Mouse (Mus musculus) CH12.LX (cell line): ENCODE data around the gene Olfr1291-ps1. TPM values are rescaled to one million over a fixed set of nuclear protein-coding genes. Genes with fewer than 3 reads are reported as not detected.

Experiments
- DNase-seq: peaks from one replicate; pipeline ENCODE4 v3.0.0-alpha.2; 2013; ENCODE audit errors: extremely low read depth
- H3K27ac ChIP-seq: 2 replicates; pipeline ENCODE4 v1.5.1; 2012; ENCODE audit warnings: low read depth, mild to moderate bottlenecking, control low read depth, moderate library complexity; ENCODE audit not compliant: insufficient read depth
- H3K27me3 ChIP-seq: replicated peaks from 2 replicates; pipeline ENCODE3; 2012; ENCODE audit warnings: inconsistent platforms
- H3K36me3 ChIP-seq, 2 experiments: replicated peaks in 1 of 2; 2 replicates each; pipeline versions ENCODE3 to v1.6.1; 2012; ENCODE audit warnings: inconsistent platforms in 1 of 2, low read length in 1 of 2, mild to moderate bottlenecking in 1 of 2, mixed read lengths in 1 of 2, moderate library complexity in 1 of 2; ENCODE audit not compliant: control insufficient read depth in 1 of 2, insufficient read depth in 1 of 2
- H3K4me1 ChIP-seq, 2 experiments: 2 replicates each; pipeline ENCODE4 v1.6.1; 2012; ENCODE audit warnings: inconsistent platforms in 1 of 2, moderate library complexity in 1 of 2; ENCODE audit not compliant: insufficient read depth in 2 of 2, control insufficient read depth in 1 of 2
- H3K4me2 ChIP-seq: 2 replicates; pipeline ENCODE4 v1.6.1; 2012; ENCODE audit warnings: low read depth, mild to moderate bottlenecking, control low read depth; ENCODE audit not compliant: poor library complexity, insufficient read depth, severe bottlenecking
- H3K4me3 ChIP-seq, 3 experiments: fragments of 150-350 bp in 1 of 3; sonication (generic) in 1 of 3; replicated peaks in 1 of 3; 2 replicates each; pipeline versions ENCODE3 to v1.5.1; 2011 to 2012; ENCODE audit warnings: low read depth in 2 of 3, low read length in 2 of 3, mild to moderate bottlenecking in 2 of 3, moderate library complexity in 2 of 3, control low read depth in 1 of 3, improper control_type of control experiment in 1 of 3, inconsistent platforms in 1 of 3, mixed read lengths in 1 of 3; ENCODE audit not compliant: poor library complexity in 1 of 3
- H3K79me2 ChIP-seq: replicated peaks from 2 replicates; pipeline ENCODE4 v1.6.1; 2012; ENCODE audit warnings: mild to moderate bottlenecking, moderate library complexity; ENCODE audit not compliant: control insufficient read depth, poor library complexity, insufficient read depth, severe bottlenecking; ENCODE audit errors: extremely low read depth
- H3K9ac ChIP-seq: 2 replicates; pipeline ENCODE4 v1.6.1; 2012; ENCODE audit warnings: low read depth, mild to moderate bottlenecking, control low read depth, moderate library complexity; ENCODE audit not compliant: insufficient read depth
- H3K9me3 ChIP-seq: replicated peaks from 2 replicates; pipeline ENCODE3; 2012; ENCODE audit warnings: low read length, inconsistent platforms, mixed read lengths
- BHLHE40 ChIP-seq: IDR thresholded peaks from 2 replicates; pipeline ENCODE4 v1.6.1; 2011; ENCODE audit warnings: mild to moderate bottlenecking, low read depth, low read length, improper control_type of control experiment
- CHD2 ChIP-seq: IDR thresholded peaks from 2 replicates; pipeline ENCODE4 v1.6.1; 2011; ENCODE audit warnings: low read length, improper control_type of control experiment
- CTCF ChIP-seq, 2 experiments: IDR thresholded peaks in 1 of 2; conservative IDR thresholded peaks in 1 of 2; 2 replicates each; pipeline ENCODE4 v1.5.1; 2011 to 2012; ENCODE audit warnings: low read depth in 2 of 2, low read length in 2 of 2, improper control_type of control experiment in 1 of 2, inconsistent platforms in 1 of 2, mild to moderate bottlenecking in 1 of 2, moderate library complexity in 1 of 2
- E2F4 ChIP-seq: IDR thresholded peaks from 2 replicates; pipeline ENCODE4 v1.6.1; 2011; ENCODE audit warnings: low read depth, low read length, improper control_type of control experiment; ENCODE audit not compliant: insufficient replicate concordance
- ETS1 ChIP-seq: conservative IDR thresholded peaks from 2 replicates; pipeline ENCODE4 v1.6.1; 2012; ENCODE audit warnings: low read depth, mild to moderate bottlenecking, inconsistent platforms, low read length, improper control_type of control experiment, moderate library complexity
- GABPA ChIP-seq: IDR thresholded peaks from 2 replicates; pipeline ENCODE4 v1.6.1; 2012; ENCODE audit warnings: low read depth, low read length, improper control_type of control experiment, inconsistent platforms; ENCODE audit not compliant: insufficient replicate concordance
- HCFC1 ChIP-seq: IDR thresholded peaks from 2 replicates; pipeline ENCODE4 v1.6.1; 2012; ENCODE audit warnings: low read depth, mild to moderate bottlenecking, inconsistent platforms, low read length, improper control_type of control experiment
- IRF4 ChIP-seq: IDR thresholded peaks from 2 replicates; pipeline ENCODE4 v1.6.1; 2014; ENCODE audit warnings: low read depth, mild to moderate bottlenecking, inconsistent platforms, low read length, improper control_type of control experiment
- JUN ChIP-seq: IDR thresholded peaks from 2 replicates; pipeline ENCODE4 v1.6.1; 2011; ENCODE audit warnings: low read depth, mild to moderate bottlenecking, low read length, improper control_type of control experiment, moderate library complexity; ENCODE audit not compliant: insufficient read depth
- MAFK ChIP-seq: IDR thresholded peaks from 2 replicates; pipeline ENCODE4 v1.6.1; 2011; ENCODE audit warnings: low read length, improper control_type of control experiment; ENCODE audit not compliant: insufficient replicate concordance
- POLR2A ChIP-seq: IDR thresholded peaks from 2 replicates; pipeline ENCODE4 v1.6.1; 2011; ENCODE audit warnings: low read depth, mild to moderate bottlenecking, improper control_type of control experiment, low read length
- POLR2AphosphoS2 ChIP-seq: IDR thresholded peaks from 2 replicates; pipeline ENCODE4 v1.6.1; 2011; ENCODE audit warnings: low read depth, low read length, improper control_type of control experiment
- RAD21 ChIP-seq: IDR thresholded peaks from 2 replicates; pipeline ENCODE4 v1.6.1; 2011; ENCODE audit warnings: low read depth, mild to moderate bottlenecking, low read length, improper control_type of control experiment, moderate library complexity
- RCOR1 ChIP-seq: conservative IDR thresholded peaks from 2 replicates; pipeline ENCODE4 v1.6.1; 2012; ENCODE audit warnings: low read depth, mild to moderate bottlenecking, inconsistent platforms, low read length, improper control_type of control experiment
- SMC3 ChIP-seq: IDR thresholded peaks from 2 replicates; pipeline ENCODE4 v1.6.1; 2011; ENCODE audit warnings: low read depth, low read length, improper control_type of control experiment
- UBTF ChIP-seq: IDR thresholded peaks from 2 replicates; pipeline ENCODE4 v1.6.1; 2012; ENCODE audit warnings: low read depth, mild to moderate bottlenecking, inconsistent platforms, low read length, improper control_type of control experiment, moderate library complexity
- USF1 ChIP-seq: IDR thresholded peaks from 2 replicates; pipeline ENCODE4 v1.6.1; 2014; ENCODE audit warnings: low read depth, mild to moderate bottlenecking, inconsistent platforms, low read length, improper control_type of control experiment
- ZKSCAN1 ChIP-seq: IDR thresholded peaks from 2 replicates; pipeline ENCODE4 v1.6.1; 2012; ENCODE audit warnings: low read depth, inconsistent platforms, low read length, improper control_type of control experiment, borderline replicate concordance
- ZMIZ1 ChIP-seq: IDR thresholded peaks from 2 replicates; pipeline ENCODE4 v1.6.1; 2012; ENCODE audit warnings: low read depth, mild to moderate bottlenecking, inconsistent platforms, low read length, improper control_type of control experiment
- ZNF384 ChIP-seq: IDR thresholded peaks from 2 replicates; pipeline ENCODE4 v1.6.1; 2012; ENCODE audit warnings: low read depth, low read length, improper control_type of control experiment, inconsistent platforms
- dilution Hi-C: fragments of 300-500 bp; cut with MboI; formaldehyde crosslinking; loops from 2 replicates; pipeline ENCODE4 v1.14.3; 2020; ENCODE audit warnings: low sequenced_read_pairs; ENCODE audit not compliant: extremely low pct_unique_long_range_greater_than_20kb, extremely low pct_ligation_motif_present
- in situ Hi-C: fragments of 300-500 bp; cut with MboI; formaldehyde crosslinking; loops from 3 replicates; pipeline ENCODE4 v1.14.3; 2019; ENCODE audit warnings: low sequenced_read_pairs, low pct_ligation_motif_present, low pct_unique_long_range_greater_than_20kb, mixed read lengths
- polyA plus RNA-seq: library from polyadenylated mRNA; unstranded; fragments of >175 nt; gene quantifications from 2 replicates; pipeline ENCODE4 v1.2.1, GENCODE M21; 2012; ENCODE audit warnings: low read depth; ENCODE audit not compliant: insufficient read length
- total RNA-seq, 2 experiments: library from RNA; depleted of rRNA; stranded (reverse); fragments of 300-350 nt in 1 of 2; fragments of >200 nt in 1 of 2; gene quantifications; 2 replicates each; pipeline ENCODE4 v1.2.3; 2012 to 2014

Olfr1291-ps1 gene
- total and polyA plus RNA-seq, 3 experiments, result not detected

DNA sequence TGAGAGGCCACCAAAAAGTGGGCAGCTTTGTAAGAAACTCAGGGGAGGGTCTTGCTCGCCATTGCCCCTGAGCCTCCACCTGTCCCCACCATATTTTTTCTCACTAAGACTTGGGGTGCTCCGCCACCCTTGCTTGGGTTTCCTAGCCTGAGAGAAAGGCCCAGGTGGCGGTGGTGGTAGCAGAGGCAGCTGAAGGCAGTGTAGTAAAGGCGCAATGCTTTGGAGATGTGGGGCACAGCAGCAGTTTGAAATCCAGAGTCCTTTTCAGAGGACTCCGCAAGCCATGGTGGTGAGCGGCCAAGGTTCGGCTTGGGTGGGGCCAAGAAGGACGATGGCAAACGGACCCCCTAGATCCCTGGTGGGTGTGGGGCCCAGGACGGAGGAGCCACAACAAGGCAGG lies 20.5 kb downstream of the Olfr1291-ps1 start:
- TF ChIP-seq RCOR1, result no peak
- Histone ChIP-seq H3K4me2 (no peak overlapping the region), H3K9me3 (peaks cover 12% of the 10 kb centered on the region), H3K79me2 (no peaks in the 10 kb centered on the region), H3K9ac (no peak overlapping the region), H3K27ac (no peak overlapping the region), H3K27me3 (no peaks in the 10 kb centered on the region), H3K36me3 (no peaks in the 10 kb centered on the region), H3K4me1 (no peaks in the 10 kb centered on the region), H3K4me3 (no peak overlapping the region)
- no peak for DNase-seq
- dilution Hi-C loops (no loop called here), in situ Hi-C loops (no loop called here)

- Histone ChIP-seq H3K79me2 (no peaks in the 10 kb centered on the region), H3K9ac (no peak within 1 kb of the TSS), H3K4me1 (no peaks in the 10 kb centered on the region), H3K27me3 (no peaks in the 10 kb centered on the region), H3K9me3 (peaks cover 10% of the 10 kb centered on the region), H3K36me3 (no peaks in the 10 kb centered on the region), H3K4me3 (no peak within 1 kb of the TSS), H3K27ac (no peak within 1 kb of the TSS), H3K4me2 (no peak within 1 kb of the TSS)
- DNase-seq, result no peak
- in situ Hi-C loops, result no loop called here
- TF ChIP-seq SMC3 (no peak), ETS1 (no peak), HCFC1 (no peak), ZKSCAN1 (no peak), RAD21 (no peak), CHD2 (no peak), ZMIZ1 (no peak), POLR2A (no peak), JUN (no peak), CTCF (conservative IDR thresholded peaks at IDR 0.05 in 1 of 2, IDR thresholded peaks at IDR 0.05 in 1 of 2; ENCODE audit: low read depth in 2 of 2, low read length in 2 of 2) (no peak), GABPA (no peak), UBTF (no peak), IRF4 (no peak), BHLHE40 (no peak), USF1 (no peak), E2F4 (no peak), MAFK (no peak), ZNF384 (no peak), POLR2AphosphoS2 (no peak)
- dilution Hi-C loops, result no loop called here
Observed at GRCm38 (mm10) chr2:111524903-111525302, 27.9 kb downstream of the Olfr1291-ps1 start, which contains the start of gene Olfr1293-ps. TSS of gene Olfr1293-ps (plus strand) at chr2:111525203.
